Mouse (Mus musculus): ENCODE measurements around the gene Zfp827.

The Zfp827 gene

DNA sequence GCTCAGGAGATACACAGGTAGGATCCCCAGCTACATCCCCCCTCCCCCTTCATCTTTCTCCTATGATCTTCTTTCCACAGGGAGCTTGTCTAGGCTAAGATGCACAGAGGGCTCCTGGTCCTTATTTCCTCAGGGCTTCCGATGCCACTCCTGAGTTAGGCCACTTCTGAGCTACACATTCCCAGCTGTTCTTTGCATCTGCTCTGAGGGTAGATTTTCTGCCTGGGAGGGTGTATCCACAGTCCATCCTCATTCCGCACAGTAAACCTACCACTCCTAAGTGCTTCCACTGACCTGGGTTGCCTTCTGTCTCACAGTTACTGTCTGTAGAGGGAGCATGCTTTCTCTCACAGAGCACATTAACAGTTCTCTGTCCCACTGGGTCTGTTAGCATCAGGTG is 37.7 kb downstream of the Zfp827 start:
- DNase-seq (ENCODE audit: low spot score), result no peak

DNA sequence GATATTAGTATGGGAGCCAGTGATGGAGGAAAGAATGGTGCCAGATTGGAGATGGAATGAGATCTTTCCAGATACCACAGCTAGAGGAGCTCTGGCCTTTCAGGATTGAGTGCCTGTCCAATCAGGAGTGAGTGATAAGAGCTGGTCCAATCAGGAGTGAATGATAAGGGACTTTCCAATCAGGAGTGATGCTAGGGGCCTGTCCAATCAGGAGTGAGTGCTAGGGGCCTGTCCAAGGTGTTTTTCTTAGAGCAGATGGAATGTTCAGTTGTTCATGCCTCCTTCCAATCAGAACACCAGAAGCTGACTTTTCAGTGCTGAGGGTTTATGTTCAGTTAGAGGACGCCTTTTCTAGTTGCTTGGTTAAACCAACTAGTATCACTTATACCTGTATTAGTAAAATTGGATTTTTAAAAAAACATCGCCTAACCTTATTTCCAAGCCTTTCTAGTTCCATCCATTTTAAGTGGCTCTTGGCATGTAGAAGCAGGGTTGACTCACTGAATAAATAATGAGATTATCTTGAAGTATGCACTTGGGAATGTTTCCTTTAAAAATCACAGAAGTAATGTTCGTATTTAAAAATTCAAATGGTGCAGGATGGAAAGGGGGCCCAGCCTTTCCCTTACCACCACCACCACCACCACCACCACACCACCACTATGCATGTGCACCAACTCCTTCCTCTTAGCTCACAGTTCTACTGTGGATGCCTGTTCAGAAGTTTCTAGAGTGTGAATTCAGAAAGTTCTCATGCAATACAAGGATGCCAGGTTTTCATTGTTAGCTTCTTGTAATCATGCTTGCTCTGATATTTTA is 39.8 kb downstream of the Zfp827 start:
- DNase-seq (ENCODE audit: low spot score), result no peak

DNA sequence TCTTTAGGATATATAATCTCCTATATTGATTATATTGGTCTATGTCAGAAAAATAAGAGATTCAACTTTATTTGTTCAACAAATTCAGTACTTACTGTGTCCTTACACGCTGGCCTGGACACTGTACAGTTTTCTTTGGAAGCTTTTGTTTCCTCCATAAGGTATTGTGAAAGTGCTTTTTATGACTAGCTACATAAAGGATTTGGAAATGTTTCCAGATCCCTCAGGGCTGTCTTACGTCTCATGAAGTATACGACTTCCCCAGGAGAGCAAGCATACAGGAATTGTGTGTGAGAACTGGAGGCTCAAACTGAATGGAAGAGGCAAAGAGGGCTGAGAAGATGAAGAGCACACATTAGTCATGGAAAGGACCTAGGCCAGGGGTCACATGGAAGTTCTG is 45.1 kb downstream of the Zfp827 start:
- no peak for DNase-seq (ENCODE audit: low spot score)

- no peak for DNase-seq (ENCODE audit: low spot score)
Measured at GRCm38 (mm10) chr8:79074986-79075385, 46.7 kb downstream of the Zfp827 start.

- DNase-seq (ENCODE audit: low spot score), result no peak
Measured at GRCm38 (mm10) chr8:79077256-79077655, 49.0 kb downstream of the Zfp827 start.

DNA sequence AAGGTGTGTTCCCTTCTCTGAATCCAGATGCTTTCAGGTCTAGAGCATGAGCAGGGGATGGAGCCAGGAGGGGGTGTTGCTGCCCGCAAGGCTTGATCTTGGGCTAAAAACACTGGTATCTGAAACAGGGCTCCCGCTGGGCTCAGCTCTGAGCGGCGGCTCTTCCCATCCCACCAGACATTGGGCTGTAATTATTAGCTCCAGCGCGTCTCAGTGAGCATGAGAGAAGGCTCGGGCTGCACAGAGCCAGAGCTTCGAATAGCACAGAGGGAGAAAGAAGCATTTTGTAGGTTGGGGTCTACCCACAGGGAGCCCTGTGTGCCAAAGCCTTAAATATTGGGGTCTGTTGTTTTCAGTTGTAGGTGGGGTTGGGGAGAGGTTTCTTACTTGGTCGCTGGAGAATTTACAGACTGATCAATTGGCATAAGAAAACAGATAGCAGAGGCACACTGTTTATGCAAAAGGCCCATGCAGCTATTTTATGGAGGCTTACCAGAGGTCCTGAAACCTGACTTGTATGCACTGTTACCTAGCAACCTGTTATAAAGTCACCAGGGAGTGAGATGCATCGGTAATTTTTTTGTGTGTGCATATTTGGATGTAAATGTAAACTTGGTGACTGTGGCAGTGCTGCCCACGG is 50.4 kb downstream of the Zfp827 start:
- no peak for DNase-seq (ENCODE audit: low spot score)

DNA sequence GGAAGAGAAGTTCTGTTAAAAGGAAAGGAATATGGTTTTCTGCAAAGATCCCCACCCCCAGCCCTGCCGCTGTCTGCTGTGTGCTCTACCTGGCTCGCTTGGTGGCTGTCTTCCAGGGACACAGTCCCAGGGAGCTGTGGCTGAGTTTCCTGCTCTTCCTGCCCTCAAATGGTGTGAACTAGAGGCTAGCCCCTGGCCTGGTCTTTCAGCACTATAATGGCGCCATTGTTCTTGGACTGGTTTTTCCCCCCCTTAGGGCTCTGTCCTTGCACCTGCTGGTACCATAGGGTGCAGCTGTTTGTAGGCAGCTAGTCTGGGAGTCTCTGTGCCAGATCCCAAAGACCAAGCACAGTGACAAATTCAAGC is 50.9 kb downstream of the Zfp827 start:
- no peak for DNase-seq (ENCODE audit: low spot score)

GRCm38 (mm10) chr8:79080096-79080739 is 52.0 kb downstream of the Zfp827 start:
- DNase-seq (ENCODE audit: low spot score), result no peak

DNA sequence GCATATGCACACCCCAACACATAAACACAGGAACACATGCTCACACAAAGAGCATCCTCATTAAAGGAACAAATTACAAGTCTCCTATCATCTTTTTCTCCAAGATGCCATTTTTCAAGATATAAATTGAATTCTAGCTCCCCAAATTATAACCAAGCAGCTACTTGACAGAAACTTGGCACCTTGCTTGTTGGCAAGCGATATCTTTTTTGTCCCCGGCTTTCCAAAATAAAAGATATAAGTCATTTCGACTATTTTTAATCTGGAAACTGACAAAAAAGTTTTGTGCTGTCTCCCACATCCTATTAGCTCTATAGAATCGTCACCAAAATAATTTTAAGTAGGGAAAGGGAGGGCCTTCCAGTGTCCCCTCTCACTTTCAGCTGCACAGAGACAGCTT is 53.1 kb downstream of the Zfp827 start:
- DNase-seq (ENCODE audit: low spot score), result no peak

- no peak for DNase-seq (ENCODE audit: low spot score)
Measured at GRCm38 (mm10) chr8:79081955-79082354, 53.7 kb downstream of the Zfp827 start.

DNA sequence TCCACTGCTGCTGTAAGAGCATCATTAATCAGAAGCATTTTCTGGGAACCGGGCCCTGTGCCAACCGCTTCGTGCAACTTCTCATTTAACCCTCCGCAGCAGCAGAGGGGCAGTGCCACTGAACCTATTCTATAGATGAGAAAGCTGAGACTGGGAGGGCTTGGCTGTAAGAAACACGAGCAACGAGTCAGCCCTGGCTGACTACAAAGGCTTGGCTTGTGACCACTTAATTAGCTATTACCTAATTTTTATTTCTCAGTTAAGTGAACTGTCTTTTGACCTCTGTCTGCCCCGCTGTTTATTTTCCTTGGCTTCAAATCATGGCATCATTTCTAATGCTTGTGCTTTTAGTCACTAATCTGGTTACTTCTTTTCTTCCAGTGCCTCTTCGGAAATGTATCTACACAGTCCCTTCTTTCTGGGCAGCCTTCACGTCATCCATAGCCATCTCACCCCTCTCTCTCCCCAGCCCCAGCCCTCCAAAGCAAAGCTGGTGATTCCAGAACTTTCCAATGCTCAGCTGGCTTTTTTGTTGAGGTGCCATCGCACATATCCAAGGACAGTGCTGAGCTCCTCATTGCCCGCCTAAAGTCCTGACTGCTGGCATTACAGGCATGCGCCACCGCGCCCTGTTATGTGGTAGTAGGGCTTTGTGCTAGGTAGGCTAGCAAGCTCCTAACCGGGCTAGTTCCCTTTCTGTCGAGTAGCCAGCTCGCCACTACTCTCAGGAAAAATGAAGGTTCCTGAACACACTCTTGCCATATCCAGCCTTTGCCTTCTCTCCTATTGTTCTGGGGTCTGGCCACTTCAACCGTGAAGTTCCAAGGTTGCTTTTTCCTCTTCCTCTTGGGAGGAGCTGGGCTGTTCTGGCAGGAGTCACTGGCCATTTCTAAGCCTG is 55.5 kb downstream of the Zfp827 start:
- DNase-seq (ENCODE audit: low spot score), result no peak

DNA sequence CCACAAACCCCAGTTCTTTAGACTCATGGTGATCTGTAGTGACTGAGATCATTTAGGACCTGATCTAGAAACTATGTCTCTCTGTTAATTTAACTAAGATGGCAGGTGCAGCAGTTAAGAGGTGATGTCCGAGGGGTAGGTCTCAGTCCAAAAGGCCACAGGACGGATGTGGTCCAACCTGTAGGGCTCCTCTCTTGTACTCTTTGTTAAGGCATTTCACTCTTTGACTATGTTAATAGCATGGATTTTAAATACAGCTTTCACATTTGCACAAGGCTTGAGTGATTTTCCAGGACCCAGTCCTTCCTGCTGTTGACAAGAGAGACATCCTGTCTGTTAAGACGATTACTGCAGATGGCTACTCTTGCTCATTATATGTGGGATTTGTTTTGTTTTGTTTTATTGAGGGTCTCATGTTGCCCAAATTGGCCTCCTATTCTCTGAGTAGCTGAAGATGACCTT is 56.2 kb downstream of the Zfp827 start:
- DNase-seq (ENCODE audit: low spot score), result no peak

DNA sequence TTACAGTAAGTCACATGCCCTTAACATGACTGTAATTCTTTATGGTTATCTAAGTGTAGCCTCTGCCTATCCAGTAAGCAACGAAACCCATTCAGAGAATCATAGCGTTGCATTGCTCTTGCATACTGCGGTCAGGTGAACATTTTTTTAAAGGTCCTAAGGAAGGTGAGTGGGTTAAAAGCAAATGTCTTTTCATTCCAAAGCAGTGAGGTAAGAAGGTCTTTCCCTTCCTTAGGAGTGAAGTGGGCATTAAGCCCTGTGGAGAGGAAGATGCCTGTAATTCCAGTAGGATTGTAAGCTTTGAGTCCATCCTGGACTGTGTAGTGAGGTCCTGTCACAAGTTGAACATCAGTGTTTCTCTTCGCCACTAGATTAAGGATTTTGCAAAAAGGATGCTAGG is 66.2 kb downstream of the Zfp827 start:
- no peak for DNase-seq (ENCODE audit: low spot score)

- no peak for DNase-seq (ENCODE audit: low spot score)
Measured at GRCm38 (mm10) chr8:79095162-79095561, 66.9 kb downstream of the Zfp827 start.

DNA sequence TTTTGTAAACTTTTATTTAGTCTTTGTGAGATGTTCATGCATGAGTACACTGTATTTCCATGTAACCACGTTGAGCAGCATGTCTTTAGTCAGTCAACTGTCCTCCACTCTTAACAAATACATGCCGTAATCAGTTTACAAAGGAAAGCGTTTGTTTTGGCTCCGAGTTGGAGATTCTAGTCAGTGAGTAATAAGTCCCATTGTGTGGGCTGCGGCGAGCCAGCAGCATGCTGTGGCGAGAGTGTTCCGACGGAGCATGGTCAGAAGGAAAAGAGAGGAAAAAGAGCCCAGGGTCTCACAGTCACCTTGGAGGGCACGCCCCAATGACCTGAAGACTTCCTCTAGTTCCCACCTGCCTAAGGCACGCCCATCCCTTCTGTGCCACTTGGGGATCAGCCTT is 68.7 kb downstream of the Zfp827 start:
- no peak for DNase-seq (ENCODE audit: low spot score)

DNA sequence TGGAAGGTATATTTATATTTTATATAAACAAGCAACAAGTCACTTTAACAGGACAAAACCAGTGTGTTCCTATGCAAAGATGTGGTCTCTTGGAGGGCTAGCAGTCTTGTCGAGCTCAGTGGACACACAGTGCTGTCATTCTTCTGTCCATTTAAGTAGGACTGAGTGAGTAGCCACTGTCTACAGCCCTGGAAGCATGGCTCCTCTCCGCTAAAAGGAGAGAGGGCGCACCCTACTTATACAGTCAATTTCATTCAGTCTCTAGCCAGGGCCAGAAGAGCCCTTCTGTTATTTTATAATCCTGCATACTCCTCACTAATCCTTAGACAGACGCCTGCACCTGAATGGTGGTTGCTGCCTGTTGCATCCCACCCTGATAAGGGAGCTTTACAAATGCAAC is 74.5 kb downstream of the Zfp827 start:
- DNase-seq (ENCODE audit: low spot score), result no peak

- no peak for DNase-seq (ENCODE audit: low spot score)
Measured at GRCm38 (mm10) chr8:79103185-79103878, 75.1 kb downstream of the Zfp827 start.

- DNase-seq (ENCODE audit: low spot score), result no peak
Measured at GRCm38 (mm10) chr8:79103923-79104580, 75.8 kb downstream of the Zfp827 start.

- no peak for DNase-seq (ENCODE audit: low spot score)
Measured at GRCm38 (mm10) chr8:79104634-79105033, 76.4 kb downstream of the Zfp827 start.

DNA sequence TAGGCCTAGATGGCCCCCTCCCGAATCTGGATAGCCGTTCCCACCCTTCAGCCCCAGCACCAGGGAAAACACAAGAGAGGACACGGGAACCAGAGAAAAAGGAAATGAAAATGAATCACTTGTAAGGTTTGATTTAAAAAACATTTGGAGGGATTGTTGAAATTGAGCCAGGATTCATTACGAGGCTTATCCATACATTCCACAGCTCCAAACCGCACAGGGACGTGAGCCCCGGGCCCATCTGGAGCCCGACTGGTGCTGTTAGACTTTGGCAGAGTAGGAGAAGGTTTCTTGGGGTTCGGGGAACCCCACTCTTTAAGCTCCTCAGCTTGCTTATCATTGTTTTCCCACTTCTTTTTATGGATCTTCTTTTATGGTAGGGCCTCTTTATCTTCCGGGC is 76.9 kb downstream of the Zfp827 start:
- DNase-seq (ENCODE audit: low spot score), result no peak

GRCm38 (mm10) chr8:79111461-79111860 is 83.2 kb downstream of the Zfp827 start:
- DNase-seq (ENCODE audit: low spot score), result no peak
